Mouse (Mus musculus) heart, postnatal 36 days (tissue): Measurements from ENCODE around the gene Foxl1. TPM values are rescaled to one million over a fixed set of nuclear protein-coding genes. Genes with fewer than 3 reads are reported as not detected.

Experiments used
- DNase-seq, 2 experiments: peaks; one replicate each; pipeline ENCODE4 v3.0.0; 2021 to 2022
- intact Hi-C: fragments of 180-260 bp; cut with DNase I; formaldehyde crosslinking; loops from one replicate; pipeline ENCODE4 v1.15.1; 2025
- microRNA-seq, 2 experiments: library from miRNA; unstranded; fragments of <30 nt; microRNA quantifications; one replicate each; pipeline ENCODE4 v1.2.0; 2021; ENCODE audit warnings: borderline number of aligned reads in 2 of 2
- total RNA-seq, 2 experiments: library from RNA; stranded (reverse); gene quantifications; 2 replicates each; pipeline ENCODE4 v1.2.3; 2021

The Foxl1 gene
- total RNA-seq, 2 experiments from 2014 or later, result 0.14 TPM; not detected in 1

GRCm38 (mm10) chr8:121161437-121161836 lies 33.7 kb downstream of the Foxl1 start:
- intact Hi-C loops, result no loop called here
- no peak for DNase-seq

- no peak for DNase-seq
- intact Hi-C loops, result no loop called here
Measured at GRCm38 (mm10) chr8:121162413-121162812, 34.7 kb downstream of the Foxl1 start.

GRCm38 (mm10) chr8:121162906-121163695 lies 35.4 kb downstream of the Foxl1 start:
- DNase-seq, result no peak
- intact Hi-C loops, result no loop called here

GRCm38 (mm10) chr8:121164017-121164469 lies 36.3 kb downstream of the Foxl1 start:
- intact Hi-C loops, result no loop called here
- DNase-seq, result peak in 1 of 2 experiments; percentile 23

GRCm38 (mm10) chr8:121168033-121168432 lies 40.3 kb downstream of the Foxl1 start:
- intact Hi-C loops, result no loop called here
- DNase-seq, result no peak

- intact Hi-C loops, result loop anchor here (2.0 to 5.0 kb wide), 2 partner anchors 47 to 53 kb away; partner anchors contain the start of gene Foxc2
- DNase-seq, result no peak
Measured at GRCm38 (mm10) chr8:121170116-121170515, 42.4 kb downstream of the Foxl1 start.

- intact Hi-C loops, result loop anchor here (2.0 to 5.0 kb wide), 2 partner anchors 46 to 54 kb away; partner anchors contain the start of gene Foxc2
- DNase-seq, result peak; percentile 70 to 75
Measured at GRCm38 (mm10) chr8:121170626-121171552, 43.1 kb downstream of the Foxl1 start.

- intact Hi-C loops, result loop anchor here (5.0 kb wide), 1 partner anchor 45 kb away; no protein-coding TSS in a partner anchor
Measured at GRCm38 (mm10) chr8:121172567-121172966, 44.8 kb downstream of the Foxl1 start.

GRCm38 (mm10) chr8:121174178-121174577 lies 46.4 kb downstream of the Foxl1 start:
- no peak for DNase-seq
- intact Hi-C loops, result loop anchor here (5.0 kb wide), 1 partner anchor 43 kb away; no protein-coding TSS in a partner anchor

More at GRCm38 (mm10) chr8:121172567-121172966, 44.8 kb downstream of the Foxl1 start:
- DNase-seq, result no peak

GRCm38 (mm10) chr8:121174721-121175539 lies 47.2 kb downstream of the Foxl1 start:
- no peak for DNase-seq
- intact Hi-C loops, result loop anchor here (5.0 kb wide), 1 partner anchor 42 kb away; no protein-coding TSS in a partner anchor

- no peak for DNase-seq
- intact Hi-C loops, result no loop called here
Measured at GRCm38 (mm10) chr8:121175540-121176090, 47.9 kb downstream of the Foxl1 start.

- no peak for DNase-seq
- intact Hi-C loops, result no loop called here
Measured at GRCm38 (mm10) chr8:121176291-121176690, 48.6 kb downstream of the Foxl1 start.

Small RNA genes within 50 kb of the gene (microRNA-seq; reads per million reads assigned to microRNA genes)
- 0 reads per million in 2 experiments for gene Gm27530

Other genes with a start within 250 kb of the Foxl1 start
- gene Foxf1, start 43.6 kb upstream of the Foxl1 start, total RNA-seq, result under 1 TPM; 0.22 to 0.25 TPM
- 10 to 100 TPM; 11.0 to 12.2 TPM for gene Mthfsd, start 19.5 kb upstream of the Foxl1 start, total RNA-seq
- 1 to 10 TPM; 1.9 to 2.4 TPM for gene Foxc2, start 11.8 kb upstream of the Foxl1 start, total RNA-seq